Mouse (Mus musculus) lung, postnatal 0 days (tissue): ENCODE measurements at regions not wholly inside any gene's neighbourhood (a gene's known extent, or its start where the extent isn't known, plus 50 kb on each side); places are given as distances from the start of the nearest gene placed in this dataset.

Experiments
- CTCF ChIP-seq: IDR thresholded peaks from 2 replicates; pipeline ENCODE4 v1.5.1; 2016; ENCODE audit warnings: antibody characterized with exemption, mild to moderate bottlenecking
- EP300 ChIP-seq: IDR thresholded peaks from 2 replicates; pipeline ENCODE4 v1.6.1; 2016; ENCODE audit warnings: antibody characterized with exemption, mild to moderate bottlenecking, control low read depth

DNA sequence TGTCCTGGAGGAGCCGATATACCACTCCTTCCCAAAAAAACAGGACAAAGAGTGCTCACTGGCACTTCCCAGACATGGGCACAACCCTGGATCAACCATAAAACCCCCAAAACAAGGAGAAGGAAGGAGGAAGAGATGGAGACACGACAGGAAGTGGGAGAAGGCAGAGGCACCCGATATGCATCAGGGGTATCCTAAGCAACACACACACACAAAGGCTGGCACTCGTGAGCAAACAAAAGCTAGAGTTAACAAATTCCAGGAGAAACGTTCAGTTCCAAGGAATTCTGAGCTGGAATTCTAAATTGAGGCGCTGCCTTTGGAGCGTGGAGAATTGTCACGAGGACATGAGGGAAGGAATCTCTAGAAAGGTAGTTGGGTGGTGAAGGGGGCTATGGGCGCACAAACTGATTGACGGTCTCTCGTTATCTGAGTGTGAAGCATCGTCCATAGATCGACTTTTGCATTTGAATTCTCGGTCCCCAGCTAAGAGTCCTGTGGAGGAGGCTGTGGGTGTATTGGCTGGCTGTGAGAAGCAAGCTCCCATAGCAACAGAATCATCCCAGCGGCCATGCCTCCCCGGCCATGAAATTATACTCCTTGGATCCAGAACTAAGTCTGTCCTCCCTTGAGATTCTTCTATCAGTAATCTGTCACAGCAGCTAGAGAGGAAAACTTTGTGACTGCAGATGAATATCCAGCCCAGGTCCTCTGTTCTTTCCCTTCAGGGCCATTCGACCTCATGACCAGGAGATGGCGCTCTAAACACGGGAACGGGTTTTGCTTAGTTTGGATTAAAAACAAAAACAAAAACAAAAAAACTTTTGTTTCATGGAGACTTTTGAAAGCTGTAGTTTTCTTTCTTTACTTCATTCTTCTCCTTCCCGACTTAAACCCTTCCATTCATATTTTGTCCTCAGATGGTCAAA is 69.4 kb upstream of the Ptpn13 start:
- TF ChIP-seq CTCF (peak; percentile 88), EP300 (no peak)
